Mouse (Mus musculus) gastrocnemius, adult 8-10 months (tissue): ENCODE results near the gene Dusp9. TPM values are rescaled to one million over a fixed set of nuclear protein-coding genes. Genes with fewer than 3 reads are reported as not detected.

Source experiments
- DNase-seq, 2 experiments: peaks; one replicate each; pipeline ENCODE4 v3.0.0; 2022; ENCODE audit warnings: low spot score in 2 of 2
- total RNA-seq, 4 experiments: library from RNA; stranded (reverse); gene quantifications; 2 replicates each; pipeline ENCODE4 v1.2.4; 2022

The Dusp9 gene
- total RNA-seq, 4 experiments from 2014 or later: not detected

- no peak for DNase-seq
Measured at GRCm38 (mm10) chrX:73663143-73663542, 23.9 kb downstream of the Dusp9 start.

DNA sequence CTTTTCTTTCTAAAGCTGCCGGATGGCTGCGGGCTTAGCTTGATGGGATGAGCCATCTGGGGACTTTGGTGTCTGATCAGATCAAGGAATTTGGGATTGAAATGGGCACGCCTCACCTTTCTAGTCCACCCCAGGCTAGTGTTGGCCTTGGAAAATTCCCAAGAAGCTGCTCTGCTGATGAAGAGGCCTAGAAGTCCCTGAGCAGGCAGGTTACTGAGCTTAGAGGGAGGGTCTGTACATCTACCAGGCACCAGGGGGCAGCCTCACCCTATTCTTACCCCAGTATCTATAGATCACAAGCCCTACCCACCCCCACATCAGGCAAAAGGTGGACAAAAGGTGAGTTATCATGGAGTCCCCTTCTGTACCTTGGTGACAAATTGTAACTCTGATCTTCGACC lies 32.8 kb downstream of the Dusp9 start:
- DNase-seq: no peak

GRCm38 (mm10) chrX:73672879-73673618 lies 33.8 kb downstream of the Dusp9 start, which contains the start of gene Slc6a8:
Slc6a8 (plus strand) TSS chrX:73673150.
- DNase-seq: peak; percentile 55 to 63

GRCm38 (mm10) chrX:73673619-73673967 lies 34.4 kb downstream of the Dusp9 start:
- no peak for DNase-seq

GRCm38 (mm10) chrX:73673968-73674661 lies 34.9 kb downstream of the Dusp9 start:
- DNase-seq: no peak

DNA sequence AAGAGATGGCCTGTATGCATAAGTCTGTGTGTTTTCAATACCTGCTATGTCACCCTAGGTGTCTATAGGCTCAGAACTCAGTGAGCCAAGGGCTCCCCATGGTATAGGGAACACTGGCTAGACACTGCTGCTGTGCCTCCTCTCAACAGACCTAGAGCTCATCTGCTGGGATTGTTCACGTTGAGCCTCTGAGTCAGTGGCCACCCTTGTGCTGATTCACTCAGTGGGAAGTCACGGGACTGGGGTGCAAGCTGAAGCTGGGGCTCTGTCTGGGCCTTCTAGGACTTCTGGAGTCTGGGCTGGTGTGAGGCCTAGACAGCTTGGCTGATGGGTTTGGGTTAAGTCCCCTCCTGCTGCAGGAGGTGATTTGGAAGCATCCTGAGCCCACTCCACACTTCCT lies 36.0 kb downstream of the Dusp9 start:
- DNase-seq: no peak

DNA sequence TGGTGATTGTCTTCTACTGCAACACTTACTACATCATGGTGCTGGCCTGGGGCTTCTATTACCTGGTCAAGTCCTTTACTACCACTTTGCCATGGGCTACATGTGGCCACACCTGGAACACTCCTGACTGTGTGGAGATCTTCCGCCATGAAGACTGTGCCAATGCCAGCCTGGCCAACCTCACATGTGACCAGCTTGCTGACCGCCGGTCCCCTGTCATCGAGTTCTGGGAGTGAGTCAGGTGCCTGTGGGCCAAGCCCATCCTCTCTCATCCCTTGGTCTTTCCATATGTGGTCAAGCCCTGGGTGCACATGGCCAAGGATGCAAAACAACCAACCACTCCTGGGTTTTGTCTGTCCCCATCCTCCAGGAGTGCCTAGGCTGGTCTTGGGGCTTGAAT lies 37.4 kb downstream of the Dusp9 start:
- no peak for DNase-seq

DNA sequence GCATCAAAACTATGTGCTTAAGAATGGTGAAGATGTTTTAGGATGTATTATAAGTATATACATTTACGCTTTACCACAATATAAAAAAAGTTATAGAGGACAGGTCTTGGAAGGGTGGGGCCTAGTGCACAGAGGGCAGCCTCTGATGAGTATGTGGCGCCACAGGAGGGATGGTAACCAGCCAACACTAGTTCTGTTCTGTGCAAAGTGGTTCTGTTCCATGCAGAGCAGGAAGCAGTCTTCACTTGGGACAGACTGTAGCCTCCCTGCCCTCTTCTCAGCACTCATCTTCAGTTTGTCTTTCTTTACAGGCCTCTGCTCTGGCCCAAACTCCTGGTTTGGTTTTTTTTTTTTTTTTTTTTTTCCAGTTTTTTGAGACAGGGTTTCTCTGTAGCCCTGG lies 44.9 kb downstream of the Dusp9 start:
- no peak for DNase-seq

- DNase-seq: no peak
Measured at GRCm38 (mm10) chrX:73684978-73685377, 45.8 kb downstream of the Dusp9 start.

DNA sequence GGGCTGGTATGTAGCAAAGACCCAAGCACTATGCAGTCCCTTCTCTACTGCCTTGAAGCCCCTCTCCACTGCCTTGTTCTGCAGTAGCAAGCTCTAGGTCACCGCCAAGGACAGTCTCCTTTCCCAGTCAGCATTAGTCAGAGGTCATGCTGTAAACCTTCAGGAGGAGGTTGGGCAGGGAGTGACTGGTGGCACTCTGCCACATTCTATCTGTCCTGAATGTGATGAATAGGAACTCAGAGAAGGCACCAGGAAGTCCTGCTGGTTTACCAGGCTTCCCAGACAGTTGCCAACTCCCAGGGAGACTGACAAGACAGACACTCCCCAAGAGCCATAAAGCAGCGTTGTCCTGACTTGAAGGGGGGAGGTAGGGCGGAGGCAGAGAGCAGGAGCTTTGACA lies 46.4 kb downstream of the Dusp9 start:
- DNase-seq: peak; percentile 35 to 61

DNA sequence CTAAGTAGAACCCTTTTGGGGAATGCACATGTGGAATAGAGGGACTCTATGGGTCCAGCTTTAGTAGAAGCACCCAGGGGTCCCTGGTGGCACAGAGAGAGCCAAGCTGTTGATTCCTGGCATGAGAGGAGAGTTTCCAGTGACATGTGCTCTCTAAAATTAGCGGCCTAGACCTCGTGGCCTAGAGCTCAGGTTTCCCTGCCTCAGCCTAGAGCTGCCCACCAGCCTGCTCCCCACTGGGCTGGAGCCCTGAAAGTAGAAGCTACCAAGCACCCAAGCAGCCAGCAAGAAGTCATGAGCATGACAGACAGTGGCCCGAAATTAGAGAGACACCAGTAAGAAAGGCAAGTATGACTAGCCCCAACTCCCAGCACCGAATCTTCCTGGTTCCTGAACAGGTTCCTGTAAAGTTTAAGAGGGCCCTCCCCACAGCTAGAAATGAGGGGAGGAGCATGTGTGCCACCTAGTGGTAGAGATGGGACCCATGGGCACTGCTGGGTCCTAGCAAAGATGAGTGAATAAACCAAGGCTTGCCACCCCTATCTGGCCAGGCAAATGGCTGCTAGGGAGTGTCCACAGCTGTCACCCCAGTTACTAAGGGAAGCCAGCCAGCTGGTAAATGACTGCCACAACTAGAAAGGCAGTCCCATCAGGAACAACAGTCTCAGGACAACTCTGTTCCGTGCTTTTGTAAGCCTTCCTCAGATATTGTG lies 51.9 kb downstream of the Dusp9 start:
- DNase-seq: peak; percentile 46 to 62

Other genes with a start within 250 kb of the Dusp9 start
- gene Gm18336, start 240.7 kb upstream of the Dusp9 start, total RNA-seq: not detected
- gene Zfp92, start 228.3 kb upstream of the Dusp9 start, total RNA-seq: not detected
- gene Trex2, start 204.1 kb upstream of the Dusp9 start, total RNA-seq: not detected
- 10 to 100 TPM in 3 of 4 experiments, 1 to 10 TPM in 1; 9.3 to 13.2 (median 12.2) TPM for gene Haus7, start 180.4 kb upstream of the Dusp9 start, total RNA-seq
- 10 to 100 TPM; 19.5 to 43.0 (median 27.5) TPM for gene Bgn, start 155.8 kb upstream of the Dusp9 start, total RNA-seq
- gene Atp2b3, start 136.3 kb upstream of the Dusp9 start, total RNA-seq: 10 to 100 TPM; 10.7 to 14.4 (median 11.3) TPM
- gene Pnck, start 20.7 kb downstream of the Dusp9 start, total RNA-seq: 10 to 100 TPM in 2 of 4 experiments, 1 to 10 TPM in 2; 7.8 to 10.8 (median 10.2) TPM
- 100 to 1,000 TPM in 3 of 4 experiments, 10 to 100 TPM in 1; 95.0 to 131 (median 122) TPM for gene Slc6a8, start 33.7 kb downstream of the Dusp9 start, total RNA-seq
- 10 to 100 TPM; 51.3 to 65.3 (median 61.4) TPM for gene Bcap31, start 76.8 kb downstream of the Dusp9 start, total RNA-seq
- 10 to 100 TPM; 16.6 to 20.5 (median 19.7) TPM for gene Abcd1, start 77.2 kb downstream of the Dusp9 start, total RNA-seq
- under 1 TPM; 0.24 to 0.70 (median 0.39) TPM for gene Plxnb3, start 117.7 kb downstream of the Dusp9 start, total RNA-seq
- 10 to 100 TPM; 30.4 to 34.6 (median 32.5) TPM for gene Srpk3, start 135.0 kb downstream of the Dusp9 start, total RNA-seq
- gene Idh3g, start 147.5 kb downstream of the Dusp9 start, total RNA-seq: 100 to 1,000 TPM; 347 to 391 (median 361) TPM
- gene Ssr4, start 147.6 kb downstream of the Dusp9 start, total RNA-seq: 10 to 100 TPM; 79.3 to 97.7 (median 86.9) TPM
- 1 to 10 TPM in 1 of 4 experiments, under 1 TPM in 3; 0.44 to 1.0 (median 0.81) TPM for gene Pdzd4, start 185.6 kb downstream of the Dusp9 start, total RNA-seq